Mouse (Mus musculus): ENCODE results near the gene Zfp839.
"Not testable (repeated sequence)": the region's sequence is repeated elsewhere in the genome, so short reads cannot be mapped to it uniquely, and the experiment has no call there.

Zfp839 gene

DNA sequence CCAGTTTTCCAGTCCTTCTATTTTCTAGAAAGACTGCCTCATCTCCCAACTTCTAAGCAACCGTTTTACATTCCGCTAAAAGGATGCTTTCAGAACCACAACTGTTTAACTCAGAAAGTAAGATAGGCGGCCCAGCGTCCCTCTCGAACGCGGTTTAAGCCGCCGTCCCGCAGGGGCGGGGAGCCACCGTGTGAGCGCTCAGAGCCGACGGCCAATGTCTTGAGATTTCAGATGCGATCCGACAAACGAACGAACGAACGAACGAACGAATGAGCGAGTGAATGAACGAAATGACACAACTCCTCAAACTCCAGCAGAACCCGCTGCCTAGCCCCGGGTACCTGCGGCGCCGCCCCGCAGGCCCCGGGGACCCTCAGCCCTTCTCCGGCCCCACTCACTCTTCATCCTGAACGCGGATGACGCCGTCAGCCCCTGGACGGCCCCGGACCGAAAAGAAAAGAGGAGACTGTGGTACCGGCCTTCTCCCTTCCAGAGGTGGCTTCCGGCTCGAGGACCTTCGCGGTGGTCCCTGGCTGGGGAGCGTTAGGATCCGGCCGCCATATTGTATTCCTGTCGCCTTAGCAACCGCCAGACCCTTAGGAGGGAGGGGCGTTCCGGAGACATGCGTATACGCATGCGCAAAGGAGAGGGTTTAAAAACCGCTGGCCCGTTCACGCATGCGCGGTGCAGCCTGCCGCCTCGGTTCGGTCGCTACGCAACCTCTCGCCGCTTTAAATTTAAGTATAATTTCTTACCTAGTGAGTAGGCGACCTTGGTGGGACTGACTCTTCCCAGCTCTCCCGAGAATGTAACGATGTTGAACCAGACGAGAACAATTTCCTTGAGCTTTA lies 9.5 kb upstream of the Zfp839 start, which contains the start of gene Mok:
Mok (minus strand) TSS at position 592 of the 851 bp plus-strand sequence.
- peak; percentile 93 to 96 for DNase-seq (ENCODE audit: low spot score in 2 of 2)

DNA sequence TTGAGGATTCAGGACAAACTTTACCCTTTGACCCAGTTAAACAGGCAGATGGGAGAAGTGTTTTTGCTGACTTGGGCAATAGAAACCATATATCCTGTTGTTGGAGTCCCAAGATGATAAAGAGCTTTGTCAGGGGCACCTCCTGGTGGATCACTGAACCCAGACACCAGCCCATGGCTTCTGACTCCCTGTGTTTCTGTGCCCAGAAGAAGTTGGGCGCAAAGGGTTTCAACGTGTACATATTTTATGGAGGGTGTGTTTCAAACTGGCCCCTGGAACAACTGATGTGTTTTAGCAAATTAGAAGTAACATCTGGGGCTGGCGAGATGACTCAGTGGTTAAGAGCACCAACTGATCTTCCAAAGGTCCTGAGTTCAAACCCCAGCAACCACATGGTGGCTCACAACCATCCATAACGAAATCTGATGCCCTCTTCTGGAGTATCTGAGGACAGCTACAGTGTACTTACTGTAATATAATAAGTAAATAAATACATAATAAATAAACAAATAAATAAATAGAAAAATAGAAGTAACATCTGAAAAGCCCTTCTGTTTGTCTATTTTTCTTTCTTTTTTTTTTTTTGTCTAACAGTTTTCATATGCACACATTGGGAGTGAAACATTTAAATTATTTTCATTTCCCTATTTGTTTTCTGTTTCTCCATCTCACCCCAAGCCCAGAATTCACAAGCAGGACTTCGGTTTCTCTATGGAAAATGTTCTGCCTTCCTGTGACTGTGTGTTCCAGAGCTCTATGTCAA lies 8.1 kb upstream of the Zfp839 start:
- no peak for DNase-seq (ENCODE audit: low spot score in 2 of 2)

DNA sequence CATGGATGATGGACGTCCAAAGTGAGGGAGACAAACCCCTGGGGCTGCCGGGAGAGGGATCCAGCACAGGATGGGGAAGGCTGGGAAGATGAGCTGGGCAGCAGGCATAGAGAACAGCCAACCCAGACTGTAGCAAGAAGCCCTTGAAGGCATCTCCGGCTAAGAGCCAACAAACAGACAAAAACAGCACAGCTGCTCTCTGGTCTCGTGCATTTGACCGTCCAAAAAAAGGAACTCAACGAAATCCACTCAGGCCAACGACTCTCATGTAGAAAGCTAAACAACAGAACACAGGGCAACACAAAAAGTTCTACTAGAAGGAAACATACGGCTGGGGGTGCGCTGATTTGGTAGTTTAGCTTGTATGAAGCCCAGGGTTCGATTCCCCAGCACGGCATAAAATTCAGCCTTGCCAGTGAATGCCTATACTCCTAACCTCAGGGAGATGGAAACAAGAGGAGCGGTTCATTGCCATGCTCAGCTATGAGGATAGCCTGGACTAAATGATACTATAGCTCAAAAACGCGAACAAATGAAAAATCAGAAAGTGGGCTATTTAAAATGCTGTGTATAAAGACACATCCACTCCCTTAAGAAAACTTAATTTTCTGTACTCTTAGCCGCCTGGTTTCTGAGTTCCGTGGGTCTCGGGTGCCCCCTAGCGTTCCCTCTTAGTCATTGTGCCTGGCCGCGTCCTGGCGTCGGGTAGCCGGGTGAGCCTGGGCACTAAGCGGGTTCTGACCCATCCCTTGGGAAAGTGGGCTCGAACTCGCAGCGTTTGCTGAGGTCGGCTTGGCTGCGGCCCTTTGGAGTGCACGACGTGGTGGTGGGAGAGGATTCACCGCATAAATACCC lies 6.6 kb upstream of the Zfp839 start:
- DNase-seq (ENCODE audit: low spot score in 2 of 2): peak; percentile 78 to 80

GRCm38 (mm10) chr12:110844227-110845130 lies 5.6 kb upstream of the Zfp839 start:
- no peak for DNase-seq (ENCODE audit: low spot score in 2 of 2)

GRCm38 (mm10) chr12:110845131-110845880 lies 4.7 kb upstream of the Zfp839 start:
- DNase-seq (ENCODE audit: low spot score in 2 of 2): peak; percentile 81 to 82

DNA sequence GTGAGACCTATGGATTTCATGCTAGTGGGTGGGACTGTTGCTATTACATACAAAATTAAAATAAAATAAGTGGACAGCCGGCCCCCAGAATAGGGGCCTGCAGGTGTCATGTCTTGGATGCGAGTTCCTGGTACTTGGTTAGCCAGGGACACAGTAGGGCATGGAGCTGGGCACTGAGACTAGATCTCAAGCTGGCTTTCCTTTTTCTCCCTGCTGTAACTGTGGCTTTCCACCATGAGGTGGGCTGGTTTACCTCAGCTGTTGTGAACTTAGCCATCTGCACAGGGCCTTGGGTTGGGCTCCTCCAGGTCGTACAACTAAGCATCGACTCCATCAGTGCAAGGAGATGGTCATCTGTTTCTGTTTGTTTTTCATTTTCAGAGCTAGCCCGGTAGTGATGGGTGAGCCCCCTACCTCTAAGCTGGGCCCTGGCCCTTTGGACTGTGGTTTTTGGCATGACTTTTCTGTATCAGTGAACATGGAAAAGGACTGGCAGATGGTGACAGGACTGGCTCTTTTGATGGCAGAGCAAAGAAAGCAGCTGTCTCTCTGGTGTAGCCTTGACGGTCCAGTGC lies 3.8 kb upstream of the Zfp839 start:
- DNase-seq (ENCODE audit: low spot score in 2 of 2): no peak

GRCm38 (mm10) chr12:110850929-110851256 lies 840 bp downstream of the Zfp839 start:
- DNase-seq (ENCODE audit: low spot score in 2 of 2): no peak

GRCm38 (mm10) chr12:110851414-110851813 lies 1.4 kb downstream of the Zfp839 start:
- no peak for DNase-seq (ENCODE audit: low spot score in 2 of 2)

- DNase-seq (ENCODE audit: low spot score in 2 of 2): no peak
Measured at GRCm38 (mm10) chr12:110851923-110852322, 1.9 kb downstream of the Zfp839 start.

DNA sequence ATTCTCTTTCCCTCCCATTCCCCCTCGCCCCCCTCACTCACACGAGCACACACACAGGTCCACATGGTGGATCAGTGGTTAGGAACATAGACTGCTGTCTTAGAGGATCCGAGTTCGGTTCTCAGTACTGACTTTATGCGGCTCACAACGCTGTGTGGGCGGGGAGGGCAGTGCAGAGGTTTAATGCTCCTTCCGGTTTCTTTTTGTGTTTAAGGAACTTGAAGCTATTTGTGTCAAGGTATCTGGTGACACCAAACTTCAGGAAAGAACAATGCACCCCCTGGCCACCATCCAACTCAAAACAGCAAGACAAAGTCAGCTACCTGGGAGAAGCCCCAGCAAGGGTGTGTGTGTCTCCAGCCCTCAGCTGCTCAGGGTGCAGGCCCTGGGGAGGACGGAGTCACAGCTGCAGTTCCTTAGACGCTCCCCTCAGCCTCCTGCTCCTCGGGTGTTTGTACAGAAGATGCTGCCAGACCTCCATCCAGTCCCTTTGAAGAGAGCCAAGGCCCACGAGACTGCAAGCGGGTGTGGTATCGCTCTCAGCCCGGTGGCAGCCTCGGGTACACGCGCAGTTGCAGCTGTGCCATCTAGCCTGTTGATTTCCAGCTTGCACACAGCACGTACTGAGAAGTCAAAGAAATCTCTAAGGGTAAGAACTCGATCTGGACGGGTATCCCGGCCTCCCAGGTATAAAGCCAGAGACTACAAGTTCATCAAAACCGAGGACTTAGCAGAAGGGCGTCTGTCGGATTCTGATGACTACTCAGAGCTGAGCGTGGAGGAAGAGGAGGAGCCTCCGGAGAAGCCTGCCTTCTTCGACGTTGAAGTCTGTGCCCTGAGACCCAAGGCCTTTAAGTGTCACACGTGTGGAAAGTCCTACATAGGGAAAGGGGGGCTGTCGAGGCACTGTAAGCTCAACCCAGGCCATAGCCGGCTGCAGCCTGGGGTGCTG lies 5.0 kb downstream of the Zfp839 start:
- no peak for DNase-seq (ENCODE audit: low spot score in 2 of 2)

- DNase-seq (ENCODE audit: low spot score in 2 of 2): no peak
Measured at GRCm38 (mm10) chr12:110857196-110857595, 7.1 kb downstream of the Zfp839 start.

- DNase-seq (ENCODE audit: low spot score in 2 of 2): not testable (repeated sequence)
Measured at GRCm38 (mm10) chr12:110858681-110859080, 8.6 kb downstream of the Zfp839 start.

DNA sequence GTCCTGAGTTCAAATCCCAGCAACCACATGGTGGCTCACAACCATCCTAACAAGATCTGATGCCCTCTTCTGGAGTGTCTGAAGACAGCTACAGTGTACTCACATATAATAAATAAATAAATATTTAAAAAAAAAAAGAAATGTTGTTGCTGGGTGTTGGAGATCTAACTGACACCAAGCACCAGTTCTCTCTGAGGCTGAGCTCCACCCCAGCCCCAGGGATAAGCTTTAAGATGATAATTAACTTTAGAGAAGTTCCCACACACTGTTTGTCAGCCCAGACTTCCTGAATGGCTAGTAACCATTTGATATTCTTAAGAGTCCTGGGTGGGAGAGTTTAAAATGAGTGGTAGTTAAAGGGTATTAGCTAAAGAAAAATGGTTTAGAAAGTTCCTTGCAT lies 10.2 kb downstream of the Zfp839 start:
- DNase-seq (ENCODE audit: low spot score in 2 of 2): no peak

DNA sequence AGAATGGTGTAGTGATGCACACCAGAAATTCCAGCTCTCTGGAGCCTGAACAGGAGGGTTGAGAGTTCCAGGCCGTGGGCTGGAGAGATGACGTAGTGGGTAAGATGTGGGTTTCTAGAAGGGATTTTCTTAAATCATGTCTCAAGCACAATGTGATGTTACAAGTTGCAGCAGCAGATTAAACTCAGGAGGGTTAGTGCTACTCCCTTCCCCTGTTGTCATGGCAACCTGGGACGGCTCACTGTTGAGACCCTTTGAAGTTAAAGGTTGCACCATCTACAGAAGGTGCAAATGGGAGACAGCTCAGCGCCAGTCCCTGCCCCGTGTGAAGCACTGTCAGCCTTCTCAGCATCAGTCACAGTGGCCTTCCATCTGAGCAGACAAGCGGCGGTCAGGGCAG lies 11.2 kb downstream of the Zfp839 start:
- no peak for DNase-seq (ENCODE audit: low spot score in 2 of 2)

- no peak for DNase-seq (ENCODE audit: low spot score in 2 of 2)
Measured at GRCm38 (mm10) chr12:110864008-110864407, 14.0 kb downstream of the Zfp839 start.

DNA sequence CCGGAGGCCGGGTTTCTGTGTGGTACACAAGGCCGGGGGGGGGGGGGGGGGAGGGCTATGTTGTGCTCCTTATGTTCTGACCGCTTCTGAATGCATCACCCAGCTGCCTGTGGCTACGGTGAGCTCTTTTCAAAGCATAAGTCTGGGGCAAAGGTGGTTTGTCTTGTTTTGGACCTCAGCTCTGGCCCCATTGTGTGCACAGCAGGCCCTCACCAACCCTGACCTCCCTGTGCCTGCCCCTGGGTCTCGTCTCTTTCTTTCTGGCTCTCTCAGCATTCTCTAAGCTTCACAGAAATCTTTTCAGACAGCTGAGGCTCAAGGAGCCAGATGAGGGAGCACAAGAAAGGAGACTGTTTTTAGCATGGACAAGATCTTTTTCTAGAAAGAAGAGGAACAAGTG lies 15.5 kb downstream of the Zfp839 start:
- no peak for DNase-seq (ENCODE audit: low spot score in 2 of 2)

- DNase-seq (ENCODE audit: low spot score in 2 of 2): no peak
Measured at GRCm38 (mm10) chr12:110865989-110866388, 15.9 kb downstream of the Zfp839 start.

GRCm38 (mm10) chr12:110870107-110870506 lies 20.1 kb downstream of the Zfp839 start:
- no peak for DNase-seq (ENCODE audit: low spot score in 2 of 2)

GRCm38 (mm10) chr12:110871247-110871646 lies 21.2 kb downstream of the Zfp839 start:
- no peak for DNase-seq (ENCODE audit: low spot score in 2 of 2)
